Mouse (Mus musculus) MN1 (cell line): Measurements from ENCODE around the gene Aldh3b3.

Source experiments
- DNase-seq: peaks from one replicate; pipeline ENCODE4 v3.0.0-alpha.2; 2016; ENCODE audit warnings: low spot score

Gene Aldh3b3

DNA sequence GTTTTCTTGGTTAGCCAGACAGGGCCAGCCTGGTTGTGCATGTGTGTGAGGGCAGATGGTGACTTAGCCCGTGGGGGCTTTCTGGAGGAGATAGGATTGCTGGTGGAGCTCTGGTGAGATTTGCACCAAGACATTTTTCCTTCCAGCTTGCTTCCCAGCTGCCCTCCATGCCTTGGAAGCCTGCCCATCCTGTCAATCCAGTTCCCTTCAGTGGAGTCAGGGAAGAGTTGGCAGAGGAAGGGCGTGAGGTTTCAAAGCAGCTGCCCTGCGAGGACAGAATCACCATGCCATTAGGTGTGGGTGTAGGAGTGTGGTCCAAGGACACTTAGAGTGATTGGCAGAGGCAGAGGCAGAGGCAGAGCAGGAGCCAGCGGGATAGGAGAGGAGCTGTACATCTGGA lies at the start of gene Aldh3b3:
TSS of gene Aldh3b3 (plus strand) at position 176 of the 400 bp plus-strand sequence.
- DNase-seq = no peak

DNA sequence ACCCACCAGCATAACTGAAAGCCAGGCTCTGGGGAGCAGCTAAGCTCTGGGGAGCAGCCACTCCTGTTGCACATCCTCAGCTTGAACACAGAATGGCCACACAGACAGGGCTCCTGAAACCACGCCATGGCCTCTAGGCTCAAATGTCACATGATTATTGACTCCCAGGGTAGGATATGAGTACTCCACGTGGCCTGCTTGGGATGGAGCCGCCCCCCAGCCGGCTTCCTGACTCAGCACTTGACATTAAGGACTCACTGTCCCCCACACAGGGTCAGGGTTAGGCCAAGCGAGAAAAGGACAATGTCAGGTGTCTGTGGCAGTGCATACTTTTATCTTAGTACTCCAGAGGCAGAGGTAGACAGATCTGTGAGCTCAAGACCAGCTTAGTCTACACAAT lies 48.2 kb upstream of the Aldh3b3 start:
- no peak for DNase-seq

DNA sequence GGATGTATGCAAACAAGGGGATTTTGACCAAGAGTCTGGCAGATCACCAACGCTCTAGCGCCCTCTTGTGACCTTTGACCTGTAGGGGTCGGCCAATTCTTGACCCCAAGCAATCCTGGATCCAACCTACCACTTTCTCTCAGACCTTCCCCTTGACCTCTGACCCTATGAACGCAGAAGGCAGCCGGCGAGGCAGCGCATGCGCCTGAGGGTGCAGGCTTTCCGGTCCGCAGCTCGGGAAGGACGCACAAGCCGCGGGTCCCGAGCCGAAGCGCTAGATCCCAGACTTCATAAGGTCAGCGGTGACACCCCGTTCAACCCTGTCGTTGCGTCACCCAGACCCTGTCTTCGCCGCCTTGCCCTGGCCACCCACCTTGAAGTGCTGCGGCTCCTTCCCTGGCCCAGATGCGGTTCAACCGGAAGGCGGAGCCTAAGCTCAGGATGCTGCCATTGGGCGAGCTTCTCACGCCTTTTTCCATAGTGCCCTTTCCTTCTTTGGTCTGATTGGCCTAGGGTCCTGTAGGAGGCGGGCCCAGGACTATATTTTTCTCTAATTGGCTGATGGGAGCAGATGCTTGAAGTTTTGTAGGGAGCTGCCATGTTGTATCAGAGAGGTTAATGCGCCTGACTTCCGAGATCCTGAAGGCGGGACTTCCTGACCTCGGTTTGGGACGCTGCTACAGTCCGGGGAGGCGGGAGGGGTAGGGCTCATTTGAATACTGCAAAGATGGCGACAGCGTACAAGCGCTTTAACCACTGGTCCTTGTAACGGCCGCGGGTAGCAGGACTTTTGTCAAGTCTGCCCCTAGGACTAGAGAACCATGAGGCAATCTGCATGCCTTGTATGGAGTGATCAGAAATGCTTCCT lies 45.9 kb upstream of the Aldh3b3 start, which contains the start of gene Ndufs8:
TSS of gene Ndufs8 (minus strand) at position 438 of the 868 bp plus-strand sequence.
- peak; percentile 94 for DNase-seq

DNA sequence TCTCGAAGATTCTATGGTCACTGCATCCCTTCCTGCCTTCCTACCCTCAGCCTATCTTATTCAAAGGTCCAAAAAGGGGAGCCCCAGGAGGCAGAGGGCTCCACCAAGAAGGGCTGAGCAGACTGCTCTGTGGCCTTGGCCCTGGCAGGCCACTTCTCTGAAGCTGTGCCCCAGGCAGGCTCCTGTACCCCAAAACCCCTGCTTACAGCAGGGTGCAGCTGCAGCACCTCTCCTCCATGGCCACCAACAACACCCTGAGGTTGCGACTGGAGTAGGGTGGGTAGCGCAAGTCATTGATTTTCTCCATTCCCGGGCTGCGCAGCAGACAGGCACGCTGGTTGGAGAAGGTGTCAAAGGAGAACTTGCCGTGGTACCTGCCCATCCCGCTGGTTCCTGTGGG lies 44.8 kb upstream of the Aldh3b3 start:
- DNase-seq = no peak

DNA sequence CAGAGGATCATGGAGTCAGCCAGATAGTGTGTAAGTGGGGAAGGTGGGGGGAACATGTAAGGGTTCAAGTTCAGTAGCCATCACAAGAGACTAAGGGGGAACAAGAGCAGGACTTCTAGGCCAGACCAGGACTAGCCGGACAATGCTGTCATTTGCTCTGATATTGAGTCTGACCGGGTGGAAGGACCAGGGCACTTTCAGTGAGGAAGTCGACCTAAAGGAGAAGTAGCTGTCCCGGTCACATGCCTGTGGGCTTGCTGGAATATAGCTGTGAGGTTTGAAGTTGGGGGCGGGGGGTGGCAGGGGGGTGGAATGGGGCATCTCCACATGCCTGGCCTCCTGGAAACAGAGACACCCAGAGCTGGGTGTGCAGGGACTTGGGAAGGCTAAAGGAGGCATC lies 43.9 kb upstream of the Aldh3b3 start:
- DNase-seq = no peak

DNA sequence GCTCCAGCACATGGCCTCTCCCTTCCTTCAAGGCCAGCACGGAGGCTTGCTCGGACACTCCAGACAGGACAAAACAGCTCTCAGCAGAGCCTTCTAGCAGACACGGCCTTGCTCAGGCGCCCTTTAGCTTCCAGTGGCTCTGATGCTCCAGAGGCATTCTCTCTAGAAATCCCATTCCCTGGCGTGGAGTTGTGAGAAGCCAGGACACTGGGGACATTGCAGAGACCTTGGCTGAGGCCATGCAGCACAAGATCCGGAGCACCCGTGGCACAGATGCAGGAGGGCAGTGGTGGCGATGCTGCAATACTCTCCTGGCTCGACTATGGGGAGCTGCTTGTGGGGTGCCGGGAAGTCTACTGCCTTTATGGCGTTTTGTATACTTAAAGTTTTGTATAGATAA lies 41.7 kb upstream of the Aldh3b3 start:
- DNase-seq = no peak

DNA sequence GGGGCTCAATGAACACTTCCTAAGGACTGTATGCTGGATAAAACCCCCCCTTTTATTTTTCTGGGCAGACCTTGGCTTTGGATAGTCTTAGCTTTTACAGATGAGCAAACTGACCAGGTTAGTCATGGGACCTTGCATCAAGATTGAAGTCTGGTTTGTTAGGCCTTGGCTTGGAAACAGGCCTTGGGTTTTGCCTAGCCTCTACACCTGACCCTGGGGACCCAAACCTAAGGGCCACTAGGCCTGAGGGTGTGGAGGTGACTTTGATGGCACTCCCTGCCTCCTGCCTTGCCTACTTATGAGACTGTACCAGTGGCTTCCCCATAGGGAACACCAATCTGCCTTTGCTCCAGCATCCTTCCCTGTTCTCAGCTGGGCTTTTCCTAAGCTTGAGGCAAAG lies 38.5 kb upstream of the Aldh3b3 start:
- no peak for DNase-seq

DNA sequence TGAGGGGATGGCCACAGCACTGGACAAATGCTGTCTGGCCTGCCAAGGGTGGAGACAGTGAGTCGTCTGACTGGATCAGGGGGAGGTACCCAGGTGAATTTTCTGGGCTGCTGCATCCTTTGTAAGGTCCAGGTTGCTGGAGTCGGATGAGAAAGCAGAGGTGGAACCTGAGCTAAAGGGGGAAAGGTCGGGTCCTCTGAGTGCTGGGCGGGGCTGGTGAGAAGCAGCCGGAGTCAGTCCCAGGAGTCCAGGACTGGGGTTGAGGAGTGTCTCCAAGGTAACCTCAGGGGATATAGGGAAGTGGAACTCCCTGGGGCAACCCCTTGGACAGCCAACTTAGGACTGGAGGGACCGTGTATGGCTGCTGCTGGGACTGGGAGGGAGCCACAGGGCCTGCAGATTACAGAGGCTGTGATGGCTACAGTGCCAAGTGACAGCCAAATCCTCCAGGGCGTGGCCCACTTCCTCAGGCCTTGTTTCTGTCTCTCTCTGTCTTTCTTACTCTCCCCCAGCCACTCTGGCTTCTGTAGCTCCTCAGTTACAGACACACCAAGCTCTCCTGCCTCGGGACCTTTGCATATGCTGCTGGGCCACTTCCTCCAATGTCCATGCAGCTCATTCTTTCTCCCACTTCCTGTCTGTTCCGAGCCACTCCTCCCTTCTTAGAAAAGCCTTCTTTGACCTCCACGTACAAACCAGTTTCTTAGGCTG lies 35.6 kb upstream of the Aldh3b3 start:
- DNase-seq = no peak

DNA sequence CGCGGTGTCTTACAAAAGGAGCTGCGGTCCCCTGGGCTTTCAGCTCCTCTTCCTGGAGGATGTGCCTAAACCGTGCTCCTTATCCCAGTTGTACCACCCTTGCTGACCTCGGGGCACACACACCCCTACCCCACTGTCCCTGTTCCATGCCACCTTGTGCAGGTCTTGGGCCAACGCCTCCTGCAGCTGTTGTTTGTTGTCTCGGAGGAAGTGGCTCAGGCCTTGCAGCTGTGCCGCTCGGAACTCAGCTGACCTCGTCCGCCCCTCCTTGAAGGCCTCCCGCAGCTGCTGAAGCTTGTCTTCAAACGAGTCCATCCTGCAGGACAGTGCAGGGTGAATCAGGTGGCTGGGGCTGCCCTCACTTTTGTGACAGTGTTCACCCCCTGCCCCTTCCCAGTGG lies 34.9 kb upstream of the Aldh3b3 start:
- DNase-seq = no peak

DNA sequence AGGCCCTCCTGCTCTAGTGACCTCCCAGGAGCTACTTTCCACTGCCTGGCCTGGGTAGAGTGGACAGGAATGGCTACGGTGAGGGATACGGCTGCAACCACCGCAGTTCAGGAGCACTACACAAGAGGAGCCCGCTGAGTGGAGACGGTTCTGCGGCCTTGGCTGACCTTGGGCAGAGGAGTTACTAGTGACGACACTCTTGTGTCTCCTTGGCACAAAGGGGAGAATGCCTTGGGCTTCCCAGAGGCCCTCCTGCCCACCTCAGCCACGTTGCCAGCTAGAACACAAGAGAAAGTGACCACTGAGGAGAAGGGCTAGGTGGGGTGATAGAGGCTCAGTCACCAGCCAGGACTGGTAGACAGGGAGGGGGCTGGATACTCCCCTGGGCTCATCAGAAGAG lies 34.3 kb upstream of the Aldh3b3 start:
- DNase-seq = no peak

DNA sequence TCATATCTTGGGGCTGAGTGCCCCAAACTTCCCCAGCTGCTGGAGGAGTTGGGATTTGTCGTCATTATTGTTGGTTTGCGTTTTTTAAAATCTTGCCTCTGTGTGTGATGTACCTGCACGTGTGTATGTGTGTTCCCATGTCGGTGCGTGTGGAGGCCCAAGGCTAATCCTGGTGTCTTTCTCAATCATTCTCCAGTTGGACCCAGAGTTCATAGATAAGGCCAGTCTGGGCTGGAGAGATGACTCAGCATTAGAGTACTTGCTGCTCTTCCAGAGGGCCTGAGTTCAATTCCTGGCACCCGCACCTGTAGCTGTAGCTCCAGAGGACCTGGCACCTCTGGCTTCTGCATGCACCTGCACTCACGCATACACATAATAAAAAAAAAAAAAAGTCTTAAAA lies 33.6 kb upstream of the Aldh3b3 start:
- DNase-seq = no peak

DNA sequence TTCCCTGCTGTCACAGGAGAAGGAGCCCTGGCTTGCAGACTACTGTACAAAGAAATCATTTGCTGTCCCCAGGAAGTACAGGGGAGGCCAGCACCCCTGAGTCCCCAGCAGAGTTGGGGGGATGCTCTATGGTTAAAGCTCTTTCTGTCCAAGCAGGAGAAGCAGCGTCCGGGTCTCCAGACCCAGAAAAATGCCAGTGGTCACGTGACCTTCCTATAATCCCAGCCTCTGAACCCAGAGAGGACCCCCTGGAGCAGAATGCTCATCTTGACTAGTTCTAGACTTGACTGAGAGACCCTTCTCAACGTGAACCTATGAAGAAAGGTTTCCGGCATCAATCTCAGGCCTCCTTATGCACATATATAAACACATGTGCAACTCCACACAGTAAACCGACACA lies 32.6 kb upstream of the Aldh3b3 start:
- no peak for DNase-seq

DNA sequence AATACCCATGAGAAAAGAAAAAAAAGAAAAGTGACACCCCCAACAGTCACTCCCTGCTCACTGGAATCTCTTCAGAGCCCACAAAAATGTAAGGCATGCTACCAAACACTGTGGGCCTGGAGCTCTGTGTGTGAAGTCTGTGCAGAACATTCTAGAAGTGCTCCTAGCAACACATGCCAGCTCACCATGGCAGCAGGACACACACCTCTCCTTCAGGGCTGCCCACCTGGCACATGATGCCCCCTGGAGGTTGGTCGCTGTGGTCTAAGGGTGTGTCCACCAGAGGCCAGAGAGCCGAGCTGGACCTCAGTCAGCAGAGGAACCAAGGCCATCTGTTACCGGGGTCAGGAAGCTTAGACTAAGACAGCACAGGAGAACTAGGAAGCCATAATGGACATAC lies 32.2 kb upstream of the Aldh3b3 start:
- no peak for DNase-seq

DNA sequence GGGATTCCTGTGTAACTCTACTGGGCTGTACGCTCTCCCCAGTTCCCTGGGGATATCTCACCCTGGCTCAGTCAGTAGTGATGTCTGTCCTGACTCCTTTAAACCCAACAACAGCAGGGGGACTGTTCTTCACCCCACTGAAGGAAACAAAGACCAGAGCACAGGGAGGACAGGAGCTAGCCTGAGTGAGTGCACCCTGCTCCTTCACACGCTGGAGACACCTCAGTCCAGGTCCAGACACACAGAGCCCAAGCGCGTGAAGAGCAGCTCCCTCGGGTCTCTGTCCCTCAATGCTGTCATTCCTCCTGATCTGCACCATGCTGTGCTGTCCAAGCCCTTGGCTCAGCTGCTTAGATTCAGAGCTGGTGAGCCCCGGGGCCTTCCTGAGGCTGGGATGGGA lies 31.8 kb upstream of the Aldh3b3 start:
- DNase-seq = no peak

DNA sequence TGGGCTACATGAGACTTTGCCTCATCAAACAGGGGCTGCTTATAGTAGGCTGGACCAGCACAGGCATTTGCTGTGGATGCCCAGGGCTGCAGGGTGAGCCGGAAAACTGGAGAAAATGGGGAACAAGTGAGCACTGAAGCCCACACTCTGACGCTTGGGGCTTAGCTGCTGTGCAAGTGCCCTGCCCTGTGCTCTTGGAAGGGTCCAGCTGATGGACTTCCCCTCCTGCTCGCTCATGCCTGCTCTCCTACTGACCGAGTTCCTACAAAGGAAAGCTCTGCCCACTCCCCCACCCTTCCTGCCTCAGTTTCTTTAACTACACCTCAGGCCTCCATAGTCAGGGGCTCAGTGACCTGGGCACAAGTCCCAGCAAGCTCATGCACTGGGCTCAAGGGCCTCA lies 30.5 kb upstream of the Aldh3b3 start:
- no peak for DNase-seq

DNA sequence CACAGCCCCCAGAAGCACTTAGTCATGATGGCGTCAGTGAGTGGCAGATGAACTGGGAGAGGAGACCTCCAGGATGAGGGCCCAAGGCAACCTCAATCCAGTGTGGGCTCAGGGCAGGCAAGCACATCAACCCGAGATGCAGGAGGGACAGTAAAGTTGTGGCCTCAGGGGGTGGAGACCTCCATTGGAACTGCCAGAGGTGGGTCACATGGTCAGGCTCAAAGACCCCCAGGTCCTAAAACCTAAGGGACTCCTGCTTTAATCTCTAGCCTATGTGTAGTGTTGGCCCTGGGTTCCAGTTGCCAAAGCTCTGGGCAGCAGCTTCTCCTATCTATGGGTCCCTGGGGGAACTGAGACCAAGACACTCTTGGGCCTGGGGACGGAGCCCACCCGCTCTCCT lies 29.7 kb upstream of the Aldh3b3 start:
- no peak for DNase-seq

DNA sequence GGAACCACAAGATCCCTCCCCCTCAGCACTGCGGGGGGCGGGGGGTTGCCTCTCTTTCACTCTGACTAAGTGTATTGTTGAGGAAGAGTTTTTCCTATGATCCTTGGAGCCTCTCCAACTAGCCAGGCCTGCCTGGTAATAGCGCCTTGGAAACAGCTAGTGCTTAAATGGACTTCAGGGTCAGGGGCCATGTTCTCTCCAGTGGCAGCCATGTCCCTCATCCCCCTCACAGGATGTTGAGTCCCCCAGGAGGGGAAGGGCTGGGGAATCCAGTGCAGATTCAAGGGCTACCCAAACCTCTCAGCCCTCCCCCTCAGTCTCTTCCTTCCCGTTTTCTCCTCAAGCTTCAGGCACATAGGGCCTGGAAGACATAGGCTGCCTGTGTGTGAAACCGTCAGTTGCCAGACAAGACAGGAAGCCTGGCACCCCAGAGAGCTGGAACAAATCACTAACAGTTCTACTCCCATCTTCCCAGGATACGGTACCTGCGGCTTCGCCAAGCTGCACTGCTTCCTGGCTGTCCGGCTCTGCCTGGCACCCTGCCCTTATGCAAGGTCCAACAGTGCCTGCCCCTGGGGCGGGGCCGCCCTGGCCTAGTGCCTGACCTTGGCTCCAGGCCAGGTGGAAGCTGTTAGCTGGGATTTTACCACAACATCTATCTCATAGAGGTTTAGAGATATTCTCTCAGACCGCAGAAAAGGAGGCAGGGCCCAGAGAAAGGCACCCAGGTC lies 29.1 kb upstream of the Aldh3b3 start, which contains the start of gene Aldh3b1:
TSS of gene Aldh3b1 (minus strand) at position 598 of the 731 bp plus-strand sequence.
- peak; percentile 76 for DNase-seq

DNA sequence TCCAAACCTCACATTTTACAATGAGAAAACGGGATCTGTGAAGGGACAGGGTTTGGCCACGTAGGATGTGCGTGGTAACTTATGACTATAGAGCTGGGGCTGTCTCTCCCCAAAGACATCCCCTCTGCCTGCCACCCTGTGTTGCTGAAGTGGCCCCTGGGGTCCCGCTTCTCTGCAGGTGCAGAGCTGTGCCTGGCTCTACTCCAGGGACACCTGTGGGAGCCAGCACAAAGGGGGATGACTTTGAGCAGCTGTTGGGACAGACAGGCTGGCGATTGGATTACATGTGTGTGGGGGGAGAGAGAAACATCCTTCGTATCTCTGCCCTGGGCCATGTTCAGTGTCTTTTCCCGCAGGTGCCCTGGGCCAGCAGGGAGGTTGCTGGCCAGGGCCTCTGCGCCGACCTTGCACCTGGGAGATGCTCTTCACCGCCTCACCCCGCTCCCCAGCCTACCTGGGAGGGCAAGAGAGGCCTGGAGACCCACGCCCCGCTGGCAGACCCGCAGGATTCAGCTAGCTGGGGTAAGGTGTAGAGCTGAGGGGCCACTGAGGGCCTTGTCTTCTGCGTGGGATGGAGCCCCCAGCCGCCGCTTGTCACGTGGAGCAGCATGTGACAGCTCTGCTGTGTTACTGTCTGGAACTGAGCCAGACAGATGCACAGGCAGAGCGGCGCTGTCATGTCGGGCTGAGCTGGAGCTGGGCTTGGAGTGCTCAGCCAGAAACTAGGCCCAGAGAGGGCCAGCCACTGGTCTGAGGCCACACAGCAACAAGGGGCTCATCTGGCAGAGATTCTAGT lies 28.0 kb upstream of the Aldh3b3 start:
- DNase-seq = peak; percentile 76

DNA sequence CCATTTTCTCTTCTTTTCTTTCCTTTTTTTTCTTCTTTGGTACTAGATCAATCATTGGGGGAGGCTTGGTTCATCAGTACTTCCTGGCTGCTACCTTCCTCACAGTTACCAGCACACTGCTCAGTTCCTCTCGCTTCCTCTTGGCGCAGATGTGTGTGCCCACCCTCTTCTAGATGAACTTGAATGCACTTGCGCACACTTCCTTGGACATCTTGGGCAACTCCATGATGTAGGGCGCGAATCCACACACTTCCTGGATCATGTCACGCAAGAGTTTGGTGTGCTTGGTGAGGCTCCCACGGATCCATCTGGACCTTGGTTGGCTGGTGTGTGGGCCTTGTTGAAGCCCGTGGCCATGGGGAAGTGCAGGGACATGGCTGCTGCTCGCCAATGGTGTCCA lies 26.7 kb upstream of the Aldh3b3 start:
- no peak for DNase-seq

DNA sequence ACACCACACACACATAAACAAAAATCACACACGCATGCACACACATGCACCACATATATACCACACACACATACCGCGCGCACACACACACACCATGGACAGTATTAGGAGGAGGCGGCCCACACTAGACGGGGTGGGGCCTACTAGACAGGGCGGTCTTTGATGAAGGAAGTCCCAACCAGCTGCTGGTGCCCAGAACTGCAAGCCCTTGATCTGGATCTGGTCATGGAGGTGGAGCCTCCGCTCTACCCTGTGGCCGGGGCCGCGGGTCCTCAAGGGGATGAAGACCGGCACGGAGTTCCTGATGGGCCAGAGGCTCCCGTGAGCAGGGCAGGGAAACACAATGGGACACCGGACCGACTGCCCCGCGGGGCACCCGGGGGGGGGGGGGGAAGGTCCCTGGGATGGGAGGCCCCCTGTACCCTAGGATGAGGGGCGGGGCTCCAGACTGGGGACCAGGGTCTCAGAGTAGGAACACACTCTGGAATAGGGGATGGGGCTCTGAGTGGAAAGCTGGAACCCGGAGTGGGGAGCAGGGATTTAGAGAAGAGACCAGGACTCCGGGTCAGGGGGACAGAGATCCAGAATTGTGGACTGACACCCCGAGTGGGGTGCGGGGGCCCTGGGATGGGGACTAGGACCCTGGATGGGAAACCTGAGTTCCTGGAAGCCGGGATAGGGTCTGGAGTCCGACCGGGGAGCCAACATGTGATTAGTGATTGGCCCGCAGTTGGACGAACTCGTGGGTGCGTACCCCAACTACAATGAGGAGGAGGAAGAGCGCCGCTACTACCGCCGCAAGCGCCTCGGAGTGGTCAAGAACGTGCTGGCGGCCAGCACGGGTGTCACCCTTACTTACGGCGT lies 23.2 kb upstream of the Aldh3b3 start, which contains the start of gene Unc93b1:
TSS of gene Unc93b1 (plus strand) at position 155 of the 864 bp plus-strand sequence.
- DNase-seq = peak; percentile 83
